Mouse (Mus musculus): ENCODE data around the gene Cacna1g.
"Not testable (repeated sequence)": the region's sequence is repeated elsewhere in the genome, so short reads cannot be mapped to it uniquely, and the experiment has no call there.

Gene Cacna1g

GRCm38 (mm10) chr11:94403757-94404156 is 70.2 kb downstream of the Cacna1g start:
- no peak for DNase-seq (ENCODE audit: low read depth)

GRCm38 (mm10) chr11:94402731-94403130 is 71.3 kb downstream of the Cacna1g start:
- no peak for DNase-seq (ENCODE audit: low read depth)

- DNase-seq (ENCODE audit: low read depth) = not testable (repeated sequence)
Measured at GRCm38 (mm10) chr11:94402029-94402428, 72.0 kb downstream of the Cacna1g start.

DNA sequence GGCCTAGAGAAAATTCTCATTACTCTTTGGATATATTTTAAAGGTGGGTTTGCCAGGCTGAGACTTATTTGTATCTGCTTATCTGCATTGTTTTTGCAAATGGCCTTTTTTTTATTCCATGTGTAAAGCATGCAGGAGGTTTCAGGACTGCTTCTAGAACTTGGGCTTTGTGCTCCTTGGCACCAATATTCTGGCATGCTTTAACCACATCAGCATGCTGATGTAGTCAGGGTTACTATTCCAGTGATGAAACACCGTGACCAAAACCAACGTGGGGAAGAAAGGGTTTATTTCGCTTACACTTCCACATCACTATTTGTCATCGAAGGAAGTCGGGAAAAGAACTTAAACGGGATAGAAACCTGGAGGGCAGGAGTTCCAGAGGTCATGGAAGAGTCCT is 73.0 kb downstream of the Cacna1g start:
- DNase-seq (ENCODE audit: low read depth) = no peak

DNA sequence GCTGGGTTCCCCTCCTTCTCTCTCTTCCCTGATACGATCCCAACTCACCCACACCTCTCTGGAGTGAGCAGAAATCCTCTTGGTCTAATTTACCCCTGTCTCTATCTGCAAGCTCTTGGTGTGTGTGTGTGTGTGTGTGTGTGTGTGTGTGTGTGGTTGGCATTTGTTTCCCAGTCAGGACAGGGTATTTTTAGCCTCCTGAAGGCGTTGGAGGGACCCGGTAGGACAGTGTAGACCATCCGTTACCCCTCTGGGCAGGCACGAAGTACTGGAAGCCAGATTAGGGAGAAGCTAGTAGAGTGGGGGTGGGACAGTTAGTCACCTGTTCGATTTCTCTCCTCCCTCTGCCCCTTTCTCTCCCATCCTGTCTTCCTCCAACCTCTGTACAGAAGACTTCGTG is 79.9 kb downstream of the Cacna1g start:
- no peak for DNase-seq (ENCODE audit: low read depth)

GRCm38 (mm10) chr11:94393490-94393889 is 80.5 kb downstream of the Cacna1g start:
- DNase-seq (ENCODE audit: low read depth) = not testable (repeated sequence)

DNA sequence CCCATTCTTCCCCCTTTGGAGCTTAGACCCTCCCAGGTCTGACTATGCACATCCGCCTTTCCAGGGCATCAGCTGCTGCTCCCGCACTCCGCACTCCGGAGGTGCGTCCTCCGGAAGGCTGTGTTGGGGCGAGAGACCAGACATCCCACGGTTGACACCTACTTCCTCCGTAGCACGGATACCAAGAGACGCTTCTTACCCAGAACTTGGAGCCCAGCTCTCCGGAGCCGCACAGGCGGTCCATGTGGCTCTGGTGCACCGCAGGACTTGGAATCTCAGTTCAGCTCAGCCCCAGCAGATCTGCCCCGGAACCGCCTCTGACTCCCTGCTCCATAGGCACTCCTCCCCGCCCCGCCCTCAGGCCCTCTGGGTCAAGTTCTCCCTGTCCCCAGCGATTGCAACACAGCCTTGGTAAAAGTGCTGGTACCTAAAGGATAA is 81.3 kb downstream of the Cacna1g start, which contains the start of gene Abcc3:
Abcc3 (minus strand) TSS at position 326 of the 438 bp plus-strand sequence.
- DNase-seq (ENCODE audit: low read depth) = no peak

- no peak for DNase-seq (ENCODE audit: low read depth)
Measured at GRCm38 (mm10) chr11:94391661-94392060, 82.3 kb downstream of the Cacna1g start.

DNA sequence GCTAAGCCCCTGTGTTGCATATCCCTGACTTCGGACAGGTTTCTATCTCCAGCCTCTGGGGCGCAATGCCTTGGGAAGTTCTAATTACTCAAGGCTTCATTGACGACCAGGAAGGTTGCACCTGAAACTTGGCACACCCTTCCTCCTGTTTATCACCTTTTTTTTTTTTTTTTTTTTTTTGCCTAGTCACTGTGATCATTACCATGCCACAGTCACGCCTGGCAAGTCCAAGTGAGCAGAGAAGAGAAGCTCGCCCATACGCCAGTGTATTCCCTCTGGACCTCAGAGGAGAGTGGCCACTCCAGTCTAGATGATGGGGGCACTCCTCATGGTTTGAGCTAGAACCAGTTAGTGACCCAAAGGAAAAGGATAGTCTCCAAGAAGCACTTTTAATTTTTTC is 83.2 kb downstream of the Cacna1g start:
- no peak for DNase-seq (ENCODE audit: low read depth)

DNA sequence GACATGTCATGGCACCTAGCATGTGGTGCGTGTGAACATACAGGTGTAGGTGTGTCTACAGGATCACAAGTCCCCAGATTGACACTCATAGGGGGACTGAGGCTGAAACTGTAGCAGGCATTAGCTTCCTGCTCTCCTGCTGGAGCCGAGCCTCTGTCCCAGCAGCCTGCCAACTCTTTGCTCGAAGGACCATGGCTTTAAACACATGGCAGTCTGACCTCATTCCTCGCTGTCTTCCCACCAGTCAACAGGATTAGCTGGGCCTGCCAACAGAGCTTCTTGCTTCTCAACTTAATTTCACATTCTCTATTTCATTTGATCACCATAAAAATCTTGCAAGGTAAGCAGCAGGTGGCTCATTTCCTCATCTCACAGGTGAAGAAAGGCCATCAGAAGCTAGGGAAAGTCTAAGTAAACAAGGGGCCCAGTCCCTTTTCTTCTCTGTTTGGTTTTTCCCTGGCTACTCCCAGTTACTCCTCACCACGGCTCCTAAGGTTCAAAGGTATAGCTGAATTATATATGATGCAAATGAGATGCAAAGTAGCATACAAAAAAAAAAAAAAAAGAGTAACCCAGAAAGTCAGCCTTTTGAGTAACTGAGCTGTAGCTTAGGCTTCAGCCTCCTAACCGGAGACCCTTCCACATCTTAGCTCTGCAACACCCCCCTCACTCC is 84.1 kb downstream of the Cacna1g start:
- no peak for DNase-seq (ENCODE audit: low read depth)

- no peak for DNase-seq (ENCODE audit: low read depth)
Measured at GRCm38 (mm10) chr11:94389021-94389420, 85.0 kb downstream of the Cacna1g start.

DNA sequence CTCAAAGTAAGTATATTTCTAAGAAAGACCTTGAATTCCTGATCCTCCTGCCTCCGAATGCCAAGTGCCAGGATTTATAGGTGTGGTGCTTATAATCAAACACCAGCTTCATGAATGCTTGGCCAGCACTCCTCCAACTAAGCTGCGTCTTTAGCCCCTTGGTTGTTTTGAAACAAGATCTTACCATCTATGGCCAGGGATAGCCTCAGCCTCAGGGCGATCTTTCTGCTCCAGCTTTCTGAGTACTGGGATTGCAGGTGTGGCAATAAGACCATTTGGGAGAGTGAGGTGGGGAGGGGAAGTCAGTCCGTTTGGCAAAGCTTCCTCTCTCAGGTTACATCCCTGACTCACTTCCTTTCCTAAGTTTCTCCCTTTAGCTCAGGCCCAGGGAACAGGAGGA is 86.2 kb downstream of the Cacna1g start:
- DNase-seq (ENCODE audit: low read depth) = no peak

DNA sequence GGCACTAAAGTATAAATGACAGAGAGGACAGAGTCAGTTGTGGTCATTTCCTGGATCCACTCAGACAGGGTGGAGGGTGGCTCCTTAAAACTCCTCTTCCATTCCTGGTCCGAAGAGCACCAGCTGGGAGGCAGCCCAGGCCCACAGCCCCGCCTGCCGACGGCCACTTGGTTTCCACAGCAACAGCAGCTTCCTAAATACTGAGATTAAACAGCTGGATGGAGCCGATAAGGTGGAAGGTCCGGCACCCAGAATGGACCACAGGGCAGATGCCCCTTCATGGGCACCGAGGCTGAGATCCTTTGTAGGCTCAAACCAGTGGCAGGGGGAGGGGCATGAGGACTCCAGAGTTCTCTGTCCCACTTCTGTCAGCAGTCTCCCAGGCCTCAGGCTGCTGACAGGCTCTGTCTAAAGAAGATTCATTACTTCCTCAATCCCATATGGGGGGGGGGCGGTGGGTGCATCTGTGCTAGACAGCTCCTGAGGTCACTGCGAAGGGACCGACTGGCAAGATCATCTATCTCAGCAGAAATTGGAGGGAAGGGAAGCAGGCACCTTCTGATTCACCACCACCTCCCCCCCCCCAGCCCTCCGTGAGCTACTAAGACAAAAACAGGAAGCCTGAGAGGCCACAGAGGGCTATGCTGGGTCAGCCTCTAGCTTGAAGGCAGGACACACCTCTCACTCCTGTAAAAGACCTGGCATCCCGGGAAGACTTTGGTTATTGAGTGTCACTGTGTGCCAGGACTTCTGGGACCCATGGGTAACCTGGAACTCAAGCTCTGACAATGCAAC is 87.8 kb downstream of the Cacna1g start:
- DNase-seq (ENCODE audit: low read depth) = peak; percentile 83

- no peak for DNase-seq (ENCODE audit: low read depth)
Measured at GRCm38 (mm10) chr11:94379736-94380135, 94.3 kb downstream of the Cacna1g start.

DNA sequence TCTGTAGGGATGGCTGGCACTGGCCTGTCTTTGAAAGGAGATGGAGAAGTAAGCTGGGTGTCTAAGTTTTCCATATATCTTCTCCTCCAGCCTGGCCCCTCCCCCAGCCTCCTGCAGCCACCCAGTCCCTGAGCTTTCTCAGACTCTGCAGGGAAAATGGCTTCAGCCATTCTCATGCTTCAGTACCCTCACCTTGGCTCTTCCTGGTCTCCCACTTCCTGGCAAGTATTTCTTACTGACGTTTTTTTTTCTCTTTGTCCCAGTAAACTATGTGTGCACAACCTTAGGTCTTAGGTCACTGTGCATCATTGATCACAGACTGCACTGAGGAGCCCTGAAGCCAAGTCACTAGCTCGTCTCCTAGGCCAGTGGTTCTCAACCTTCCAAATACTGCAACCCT is 94.9 kb downstream of the Cacna1g start:
- no peak for DNase-seq (ENCODE audit: low read depth)

DNA sequence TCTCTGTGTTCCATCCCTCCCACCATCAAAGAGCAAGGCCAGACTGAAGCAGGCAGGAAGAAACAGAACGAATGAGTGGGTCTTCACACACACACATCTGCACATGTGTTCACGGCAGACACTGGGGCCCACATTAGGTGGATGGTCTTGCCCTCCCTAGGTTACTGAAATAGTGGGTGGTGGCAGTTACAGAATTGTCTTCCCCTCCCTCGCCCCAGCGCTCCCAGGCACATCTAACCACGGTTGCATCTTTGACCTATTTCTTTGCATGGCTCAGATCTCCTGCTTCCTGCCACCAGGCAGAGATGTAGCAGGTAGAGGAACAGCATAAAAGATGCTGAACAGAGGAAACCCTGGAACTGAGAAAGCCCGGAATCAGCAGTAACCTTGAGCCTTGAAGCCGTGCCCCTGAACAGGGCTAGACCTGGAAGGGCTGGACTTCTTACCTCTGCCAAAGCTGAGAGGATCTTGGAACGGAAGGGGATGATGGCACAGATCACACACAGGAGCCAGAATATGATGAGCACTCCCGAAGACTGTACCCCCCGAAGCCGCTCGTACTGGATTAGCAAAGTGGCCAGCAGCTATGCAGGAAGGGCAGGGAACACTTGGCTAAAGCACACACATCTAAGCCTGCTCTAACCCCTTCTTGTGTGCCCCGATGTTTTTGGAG is 99.6 kb downstream of the Cacna1g start:
- no peak for DNase-seq (ENCODE audit: low read depth)

DNA sequence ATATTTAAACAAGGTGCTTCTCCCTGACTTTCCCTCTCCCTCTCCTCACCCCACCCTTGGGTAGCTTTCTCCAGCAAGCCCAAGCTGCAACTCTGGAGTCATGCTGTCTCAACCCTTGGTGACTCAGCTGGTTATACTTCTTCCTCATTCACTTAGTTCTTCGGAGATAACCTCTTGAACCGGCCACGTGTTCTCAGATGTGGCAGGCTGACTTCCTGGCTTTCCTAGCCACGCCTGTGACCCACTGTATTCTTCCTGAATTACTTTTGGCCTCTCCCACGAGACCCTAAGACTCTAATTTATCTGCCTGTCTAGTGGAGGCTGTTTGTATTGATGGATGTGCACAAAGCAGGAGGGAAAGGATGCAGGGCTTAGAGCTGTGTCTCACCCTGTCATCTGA is 103.2 kb downstream of the Cacna1g start:
- peak; percentile 89 for DNase-seq (ENCODE audit: low read depth)

DNA sequence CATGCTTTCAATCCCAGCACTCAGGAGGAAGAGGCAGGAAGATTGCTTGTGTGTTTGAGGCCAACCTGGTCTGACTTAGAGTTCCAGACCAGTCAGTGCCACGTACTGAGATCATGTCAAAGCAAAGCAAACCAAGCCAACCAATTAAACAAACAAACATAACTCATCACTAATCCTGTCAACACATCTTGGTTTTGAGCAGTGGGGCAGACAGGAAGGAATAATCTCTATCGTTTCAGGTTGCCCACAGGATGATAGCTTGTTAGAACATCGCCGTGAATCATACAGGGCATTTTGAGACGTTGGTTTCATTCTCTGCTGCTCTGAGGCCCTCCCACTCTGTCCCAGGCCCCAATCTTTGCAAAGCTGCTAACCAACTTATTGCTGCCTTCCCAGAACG is 104.0 kb downstream of the Cacna1g start:
- DNase-seq (ENCODE audit: low read depth) = peak; percentile 54

- peak; percentile 8 for DNase-seq (ENCODE audit: low read depth)
Measured at GRCm38 (mm10) chr11:94365340-94365739, 108.7 kb downstream of the Cacna1g start.

- no peak for DNase-seq (ENCODE audit: low read depth)
Measured at GRCm38 (mm10) chr11:94363690-94364089, 110.3 kb downstream of the Cacna1g start.

DNA sequence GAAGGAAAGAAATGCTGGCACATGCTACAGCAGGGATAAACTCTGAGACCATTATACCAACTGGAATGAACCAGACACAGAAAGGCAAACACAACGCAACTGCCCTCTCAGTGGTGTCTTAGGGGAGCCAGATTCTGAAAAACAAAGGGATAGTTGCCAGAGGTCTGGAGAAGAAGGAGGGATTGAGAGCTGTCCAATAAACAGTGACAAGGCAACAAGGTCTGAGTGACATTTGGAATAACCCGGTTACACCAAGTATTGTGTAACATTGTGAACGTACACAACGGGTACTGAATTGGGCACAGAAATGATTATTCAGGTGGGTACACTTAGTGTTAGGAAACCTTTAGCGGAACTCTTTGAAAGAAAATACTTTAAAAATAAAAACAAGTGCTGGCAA is 111.9 kb downstream of the Cacna1g start:
- no peak for DNase-seq (ENCODE audit: low read depth)

DNA sequence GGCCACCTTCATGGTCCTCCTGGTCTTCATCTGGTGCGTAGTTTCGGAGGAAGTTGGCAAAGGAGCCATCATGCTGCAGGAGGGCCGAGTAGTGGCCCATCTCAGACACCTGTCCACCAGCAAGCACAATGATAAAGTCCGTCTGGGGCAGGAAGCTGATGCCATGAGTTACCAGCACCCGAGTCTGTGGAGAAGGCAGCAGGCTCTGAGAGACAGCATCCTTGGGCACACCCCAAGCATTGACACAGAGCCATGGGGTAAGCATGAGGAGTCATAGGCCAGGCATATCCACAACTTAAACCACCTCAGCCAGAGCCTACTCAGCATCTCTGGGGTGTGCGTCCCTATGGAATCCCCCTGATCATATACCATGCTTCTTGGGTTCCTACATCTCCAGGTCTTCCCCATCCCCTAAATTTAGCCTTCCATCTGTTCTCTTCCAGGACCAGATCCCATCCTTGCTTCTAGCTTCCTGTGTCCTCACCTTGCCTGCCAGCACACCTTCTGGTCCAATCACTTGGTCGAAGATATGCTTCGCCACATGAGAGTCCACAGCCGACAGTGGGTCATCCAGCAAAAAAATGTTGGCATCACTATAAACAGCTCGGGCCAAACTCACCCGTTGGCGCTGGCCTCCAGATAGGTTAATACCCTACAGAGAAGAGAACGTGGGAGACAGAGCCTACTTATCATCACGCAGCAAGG is 112.7 kb downstream of the Cacna1g start:
- DNase-seq (ENCODE audit: low read depth) = no peak
